Mouse (Mus musculus) cerebellum, adult 11 months (tissue): ENCODE measurements around the gene Ankrd10.
A peak's percentile ranks its signal among the peaks of the same experiment; 100 is the strongest.
"Not testable (repeated sequence)": the region's sequence is repeated elsewhere in the genome, so short reads cannot be mapped to it uniquely, and the experiment has no call there.

Experiments
- DNase-seq: peaks from one replicate; pipeline ENCODE4 v3.0.0; 2022

Gene Ankrd10

GRCm38 (mm10) chr8:11635611-11636081 lies at the start of gene Ankrd10:
Ankrd10 (minus strand) TSS chr8:11635757.
- peak; percentile 96 for DNase-seq

GRCm38 (mm10) chr8:11684558-11684957 lies 49.0 kb upstream of the Ankrd10 start:
- DNase-seq: no peak

GRCm38 (mm10) chr8:11668308-11668707 lies 32.8 kb upstream of the Ankrd10 start:
- no peak for DNase-seq

- DNase-seq: not testable (repeated sequence)
Observed at GRCm38 (mm10) chr8:11666023-11666716, 30.6 kb upstream of the Ankrd10 start.

GRCm38 (mm10) chr8:11661969-11662368 lies 26.4 kb upstream of the Ankrd10 start:
- DNase-seq: peak; percentile 27

- no peak for DNase-seq
Observed at GRCm38 (mm10) chr8:11650021-11650420, 14.5 kb upstream of the Ankrd10 start.

GRCm38 (mm10) chr8:11643123-11643522 lies 7.6 kb upstream of the Ankrd10 start:
- no peak for DNase-seq

GRCm38 (mm10) chr8:11640606-11641005 lies 5.0 kb upstream of the Ankrd10 start:
- no peak for DNase-seq

GRCm38 (mm10) chr8:11637531-11637930 lies 2.0 kb upstream of the Ankrd10 start:
- no peak for DNase-seq

- DNase-seq: peak; percentile 77
Observed at GRCm38 (mm10) chr8:11636324-11637057, 934 bp upstream of the Ankrd10 start.

GRCm38 (mm10) chr8:11635012-11635577 lies 462 bp downstream of the Ankrd10 start:
- peak; percentile 71 for DNase-seq

GRCm38 (mm10) chr8:11634331-11635011 lies 1.1 kb downstream of the Ankrd10 start:
- DNase-seq: no peak

- DNase-seq: no peak
Observed at GRCm38 (mm10) chr8:11633414-11633813, 2.1 kb downstream of the Ankrd10 start.

GRCm38 (mm10) chr8:11632406-11632805 lies 3.2 kb downstream of the Ankrd10 start:
- DNase-seq: no peak

GRCm38 (mm10) chr8:11629206-11629605 lies 6.4 kb downstream of the Ankrd10 start:
- no peak for DNase-seq

- no peak for DNase-seq
Observed at GRCm38 (mm10) chr8:11628506-11629132, 6.9 kb downstream of the Ankrd10 start.

- DNase-seq: no peak
Observed at GRCm38 (mm10) chr8:11627717-11628116, 7.8 kb downstream of the Ankrd10 start.

GRCm38 (mm10) chr8:11625084-11625483 lies 10.5 kb downstream of the Ankrd10 start:
- DNase-seq: no peak

GRCm38 (mm10) chr8:11619091-11619490 lies 16.5 kb downstream of the Ankrd10 start:
- DNase-seq: no peak

GRCm38 (mm10) chr8:11618063-11618462 lies 17.5 kb downstream of the Ankrd10 start:
- no peak for DNase-seq

- peak; percentile 35 for DNase-seq
Observed at GRCm38 (mm10) chr8:11616294-11616693, 19.3 kb downstream of the Ankrd10 start.

- DNase-seq: no peak
Observed at GRCm38 (mm10) chr8:11614126-11614835, 21.3 kb downstream of the Ankrd10 start.
